Mouse (Mus musculus) mammary gland, adult 2 months (tissue): Measurements from ENCODE around the gene Abhd4. TPM values are rescaled to one million over a fixed set of nuclear protein-coding genes. Genes with fewer than 3 reads are reported as not detected.

Experiments used
- polyA plus RNA-seq: library from polyadenylated mRNA; depleted of rRNA; stranded (reverse); fragments of >200 nt; gene quantifications from 2 replicates; pipeline ENCODE4 v1.2.3, GENCODE M21; 2012; ENCODE audit warnings: low replicate concordance; rRNA removed

Abhd4 gene
- 56.6 and 105 TPM in 2 replicates for polyA plus RNA-seq

DNA sequence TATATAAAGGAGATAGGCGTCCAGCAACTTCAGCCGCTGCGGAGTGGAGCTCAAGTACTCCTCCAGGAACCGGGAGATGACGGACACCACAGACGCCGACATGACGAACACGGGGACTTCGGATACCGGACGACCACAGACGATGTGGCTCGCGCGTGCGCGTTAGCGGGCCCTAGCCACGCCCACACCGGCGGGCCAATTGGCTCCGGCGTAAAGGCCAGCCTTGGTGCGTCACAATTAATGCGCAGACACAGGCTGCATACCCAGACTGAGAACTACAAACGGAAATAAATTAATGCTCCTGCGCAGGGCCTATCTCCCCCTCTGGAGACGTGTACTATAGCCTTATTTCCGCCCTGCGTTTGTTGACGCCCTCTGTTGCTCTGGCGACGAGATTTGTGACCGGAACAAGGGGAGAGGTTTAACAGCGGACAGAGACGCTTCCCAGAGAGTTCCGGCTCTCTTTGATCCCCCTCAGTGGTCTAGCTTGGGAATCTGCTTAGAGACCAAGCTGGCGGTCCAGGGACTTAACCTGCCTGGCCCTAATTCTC lies at the start of gene Abhd4, which contains the start of gene Dad1:
Abhd4 (plus strand) TSS at position 448 of the 551 bp plus-strand sequence.
Dad1 (minus strand) TSS at position 364 of the 551 bp plus-strand sequence.

GRCm38 (mm10) chr14:54284839-54285238 lies 30.9 kb downstream of the Abhd4 start, which contains the start of gene Olfr49:
Gene Olfr49 (minus strand): TSS chr14:54284939.

Other genes with a start within 250 kb of the Abhd4 start
- gene Dad1, start 84 bp upstream of the Abhd4 start, polyA plus RNA-seq = 554 and 629 TPM in 2 replicates
- gene Olfr49, start 30.8 kb downstream of the Abhd4 start, polyA plus RNA-seq = not detected in 2 replicates
- 174 and 209 TPM in 2 replicates for gene Oxa1l, start 106.6 kb downstream of the Abhd4 start, polyA plus RNA-seq
- 18.1 and 27.2 TPM in 2 replicates for gene Slc7a7, start 163.6 kb downstream of the Abhd4 start, polyA plus RNA-seq
- gene Mrpl52, start 172.7 kb downstream of the Abhd4 start, polyA plus RNA-seq = 132 and 438 TPM in 2 replicates
- 298 and 523 TPM in 2 replicates for gene Mmp14, start 177.4 kb downstream of the Abhd4 start, polyA plus RNA-seq
- 161 and 252 TPM in 2 replicates for gene Lrp10, start 209.9 kb downstream of the Abhd4 start, polyA plus RNA-seq
- gene Rem2, start 221.9 kb downstream of the Abhd4 start, polyA plus RNA-seq = 0.49 and 0.55 TPM in 2 replicates